Mouse (Mus musculus): ENCODE measurements at regions not wholly inside any gene's neighbourhood (a gene's known extent, or its start where the extent isn't known, plus 50 kb on each side); places are given as distances from the start of the nearest gene placed in this dataset.

- H3K27ac ChIP-seq = no peak overlapping the region
- no peaks in the 10 kb centered on the region for H3K36me3 ChIP-seq (replicated peaks)
- H3K4me3 ChIP-seq = no peak overlapping the region
- no peak for DNase-seq (ENCODE audit: extremely low spot score, low spot score)
- H3K4me1 ChIP-seq = peaks cover 19% of the 10 kb centered on the region
- WGBS = 89% methylated on average over 1 of the region's 1 CpGs
- no peaks in the 10 kb centered on the region for H3K27me3 ChIP-seq (ENCODE audit: poor library complexity, severe bottlenecking)
- no peaks in the 10 kb centered on the region for H3K9me3 ChIP-seq
These were observed 318.9 kb upstream of the A1bg start for GRCm38 (mm10) chr15:61241741-61242140.

DNA sequence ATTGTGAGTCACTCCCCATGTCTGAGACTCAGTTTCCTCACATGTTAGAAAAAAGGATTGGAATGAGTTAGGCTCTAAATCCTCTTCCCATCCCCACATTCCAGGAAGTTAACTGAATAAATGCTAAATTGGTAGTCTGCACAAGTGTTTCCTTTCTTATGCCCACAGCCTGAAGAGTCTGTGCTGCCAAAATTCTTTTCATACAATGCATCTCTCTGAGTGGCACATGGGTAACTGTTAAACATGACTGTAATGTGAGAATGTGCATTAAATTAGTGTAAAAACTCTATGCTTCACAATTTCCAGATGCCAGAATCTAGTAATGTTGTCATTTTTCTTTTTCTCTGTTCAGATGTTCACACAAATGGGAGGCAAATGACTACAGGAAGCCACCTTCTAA is 317.5 kb upstream of the A1bg start:
- Histone ChIP-seq H3K27ac (no peak overlapping the region), H3K36me3 (replicated peaks) (no peaks in the 10 kb centered on the region), H3K4me3 (no peak overlapping the region), H3K9me3 (no peaks in the 10 kb centered on the region), H3K4me1 (peaks cover 19% of the 10 kb centered on the region), H3K27me3 (ENCODE audit: poor library complexity, severe bottlenecking) (no peaks in the 10 kb centered on the region)
- no peak for DNase-seq (ENCODE audit: extremely low spot score, low spot score)

DNA sequence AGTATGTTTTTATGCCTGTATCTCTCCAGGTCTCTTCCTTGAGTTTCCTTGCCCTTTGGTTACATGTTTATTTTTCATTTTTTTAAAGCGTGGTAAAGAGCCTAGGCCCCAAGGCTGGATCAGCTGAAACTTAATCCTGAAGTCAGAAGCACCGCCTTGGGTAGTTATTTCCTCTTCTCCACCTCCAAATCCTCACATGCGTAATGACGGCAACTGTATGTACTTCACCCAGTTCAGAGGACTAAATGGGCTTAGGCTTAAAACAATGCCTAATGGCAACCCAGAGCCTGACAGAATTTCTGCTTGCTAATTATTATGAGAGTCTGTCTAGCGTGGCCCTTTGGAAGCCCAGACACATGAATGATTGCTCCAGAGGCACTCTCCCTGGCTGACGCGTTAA is 316.6 kb upstream of the A1bg start:
- no peak for DNase-seq (ENCODE audit: extremely low spot score, low spot score)
- no peaks in the 10 kb centered on the region for H3K36me3 ChIP-seq (replicated peaks)
- H3K4me3 ChIP-seq = no peak overlapping the region
- no peaks in the 10 kb centered on the region for H3K9me3 ChIP-seq
- 78% methylated on average over 7 of the region's 7 CpGs for WGBS
- H3K27me3 ChIP-seq (ENCODE audit: poor library complexity, severe bottlenecking) = no peaks in the 10 kb centered on the region
- H3K27ac ChIP-seq = no peak overlapping the region
- H3K4me1 ChIP-seq = peaks cover 19% of the 10 kb centered on the region

DNA sequence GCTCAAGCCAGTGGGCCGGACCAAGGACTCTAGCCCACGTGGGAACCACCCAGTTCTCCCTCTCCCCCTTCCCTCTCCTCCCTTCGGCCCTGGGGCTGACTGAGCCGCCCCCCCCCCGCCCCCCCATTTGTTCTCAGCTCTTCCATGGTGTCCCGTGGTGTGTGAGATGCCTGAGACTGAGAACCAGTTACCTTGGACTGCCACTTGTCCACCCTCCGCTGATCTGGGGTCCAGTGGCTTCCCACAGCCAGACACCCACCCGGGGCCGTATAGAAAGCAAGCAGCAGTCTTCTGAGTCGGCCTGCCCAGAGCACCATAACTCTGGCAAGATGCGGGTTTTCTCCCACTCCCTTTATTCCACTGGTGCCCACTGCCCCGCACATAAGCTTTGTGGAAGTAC is 316.2 kb upstream of the A1bg start:
- Histone ChIP-seq H3K36me3 (replicated peaks) (no peaks in the 10 kb centered on the region), H3K4me3 (no peak overlapping the region), H3K4me1 (peaks cover 19% of the 10 kb centered on the region), H3K27ac (0 out of 2 replicates have a peak overlapping the region, but pooled peaks have one; percentile 51), H3K9me3 (no peaks in the 10 kb centered on the region), H3K27me3 (ENCODE audit: poor library complexity, severe bottlenecking) (no peaks in the 10 kb centered on the region)
- WGBS = 74% methylated on average over 11 of the region's 12 CpGs
- DNase-seq (ENCODE audit: extremely low spot score, low spot score) = no peak

DNA sequence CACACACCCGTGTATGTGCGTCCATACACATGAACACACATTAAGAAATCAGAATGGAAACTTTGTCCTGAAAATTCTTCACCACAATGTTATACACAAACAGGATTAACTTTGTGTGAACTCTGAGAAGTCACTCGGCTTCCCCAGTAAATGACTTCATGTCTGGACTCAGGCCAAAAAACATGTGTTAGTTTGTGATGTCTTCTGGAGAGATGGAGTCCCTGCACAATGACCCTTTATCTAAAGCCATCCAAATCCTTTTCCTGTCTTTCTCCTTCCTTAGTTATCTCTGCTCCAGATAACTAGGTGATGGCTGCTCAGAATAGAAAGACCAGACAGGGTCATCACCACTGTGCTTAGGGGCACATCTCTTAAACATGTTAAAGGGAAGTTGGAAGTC is 306.8 kb upstream of the A1bg start:
- H3K36me3 ChIP-seq (replicated peaks) = no peaks in the 10 kb centered on the region
- no peak for DNase-seq (ENCODE audit: extremely low spot score, low spot score)
- H3K9me3 ChIP-seq = no peaks in the 10 kb centered on the region
- 86% methylated on average over 3 of the region's 3 CpGs for WGBS
- H3K4me3 ChIP-seq = no peak overlapping the region
- no peaks in the 10 kb centered on the region for H3K27me3 ChIP-seq (ENCODE audit: poor library complexity, severe bottlenecking)
- no peak overlapping the region for H3K27ac ChIP-seq
- H3K4me1 ChIP-seq = no peaks in the 10 kb centered on the region

GRCm38 (mm10) chr15:61222923-61223322 is 300.1 kb upstream of the A1bg start:
- 77% methylated on average over 1 of the region's 1 CpGs for WGBS
- no peak overlapping the region for H3K27ac ChIP-seq
- no peaks in the 10 kb centered on the region for H3K27me3 ChIP-seq (ENCODE audit: poor library complexity, severe bottlenecking)

GRCm38 (mm10) chr15:61210161-61210560 is 287.3 kb upstream of the A1bg start:
- Histone ChIP-seq H3K4me3 (no peak overlapping the region), H3K4me1 (no peaks in the 10 kb centered on the region), H3K36me3 (replicated peaks) (no peaks in the 10 kb centered on the region), H3K27me3 (ENCODE audit: poor library complexity, severe bottlenecking) (no peaks in the 10 kb centered on the region), H3K27ac (no peak overlapping the region), H3K9me3 (no peaks in the 10 kb centered on the region)
- DNase-seq (ENCODE audit: extremely low spot score, low spot score) = no peak

More at GRCm38 (mm10) chr15:61222923-61223322, 300.1 kb upstream of the A1bg start:
- no peak overlapping the region for H3K4me3 ChIP-seq
- no peaks in the 10 kb centered on the region for H3K9me3 ChIP-seq
- no peak for DNase-seq (ENCODE audit: extremely low spot score, low spot score)
- H3K36me3 ChIP-seq (replicated peaks) = no peaks in the 10 kb centered on the region
- 0 out of 2 replicates have a peak, but pooled peaks cover 4% of the 10 kb centered on the region for H3K4me1 ChIP-seq

DNA sequence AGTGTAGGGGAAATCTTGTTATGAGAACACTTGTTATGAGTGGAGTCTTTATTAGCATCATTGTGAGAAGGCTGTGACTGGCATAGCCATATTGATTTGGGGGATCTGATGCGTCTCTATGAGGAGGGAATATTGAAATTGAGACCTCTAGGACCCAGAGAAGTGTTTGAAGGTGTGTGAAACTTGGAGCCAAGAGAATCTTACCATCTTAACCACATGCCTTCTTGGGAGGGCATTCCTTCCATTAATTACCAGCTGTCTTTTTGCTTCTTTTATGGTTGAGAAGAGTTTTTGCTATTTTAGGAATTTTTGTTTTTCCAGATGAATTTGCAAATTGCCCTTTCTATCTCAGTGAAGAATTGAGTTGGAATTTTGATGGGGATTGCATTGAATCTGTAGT is 267.2 kb upstream of the A1bg start:
- no peak for DNase-seq (ENCODE audit: extremely low spot score, low spot score)
- Histone ChIP-seq H3K27me3 (ENCODE audit: poor library complexity, severe bottlenecking) (peaks cover 15% of the 10 kb centered on the region), H3K9me3 (no peaks in the 10 kb centered on the region), H3K4me1 (peaks cover 6% of the 10 kb centered on the region), H3K27ac (0 out of 2 replicates have a peak overlapping the region, but pooled peaks have one; percentile 44), H3K36me3 (replicated peaks) (no peaks in the 10 kb centered on the region), H3K4me3 (no peak overlapping the region)
- 86% methylated on average over 1 of the region's 1 CpGs for WGBS

GRCm38 (mm10) chr15:61189481-61189880 is 266.7 kb upstream of the A1bg start:
- Histone ChIP-seq H3K36me3 (replicated peaks) (no peaks in the 10 kb centered on the region), H3K9me3 (no peaks in the 10 kb centered on the region), H3K4me3 (no peak overlapping the region), H3K27ac (0 out of 2 replicates have a peak overlapping the region, but pooled peaks have one; percentile 44), H3K27me3 (ENCODE audit: poor library complexity, severe bottlenecking) (peaks cover 15% of the 10 kb centered on the region), H3K4me1 (peaks cover 11% of the 10 kb centered on the region)
- DNase-seq (ENCODE audit: extremely low spot score, low spot score) = no peak
- WGBS = 67% methylated on average over 8 of the region's 8 CpGs

DNA sequence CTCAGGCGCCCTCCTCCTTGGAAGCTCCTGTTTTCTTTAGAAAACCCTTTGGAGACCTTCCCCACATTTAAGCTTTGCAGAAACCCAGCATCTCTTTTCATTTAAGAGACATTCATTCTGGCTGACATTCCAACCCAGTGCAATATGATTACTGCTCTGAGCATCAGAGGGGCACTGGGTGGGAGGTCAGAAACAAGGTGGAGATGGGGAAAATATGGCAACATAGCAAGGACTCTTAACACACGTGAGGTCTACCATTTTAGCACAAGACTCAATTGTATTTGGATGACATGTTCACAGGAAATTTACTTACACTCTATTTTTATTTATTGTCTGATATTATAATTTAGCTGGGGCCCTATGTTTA is 261.8 kb upstream of the A1bg start:
- H3K4me3 ChIP-seq = no peak overlapping the region
- DNase-seq (ENCODE audit: extremely low spot score, low spot score) = no peak
- H3K4me1 ChIP-seq = peaks cover 32% of the 10 kb centered on the region
- H3K36me3 ChIP-seq (replicated peaks) = no peaks in the 10 kb centered on the region
- WGBS = 5% methylated on average over 2 of the region's 2 CpGs
- no peaks in the 10 kb centered on the region for H3K9me3 ChIP-seq
- H3K27me3 ChIP-seq (ENCODE audit: poor library complexity, severe bottlenecking) = peaks cover 41% of the 10 kb centered on the region
- peak overlapping the region; percentile 77; the same call in 1 of the 2 replicates for H3K27ac ChIP-seq

- no peaks in the 10 kb centered on the region for H3K9me3 ChIP-seq
- peak; percentile 53 for DNase-seq (ENCODE audit: extremely low spot score, low spot score)
- H3K36me3 ChIP-seq (replicated peaks) = no peaks in the 10 kb centered on the region
- H3K4me1 ChIP-seq = peaks cover 29% of the 10 kb centered on the region
- 11% methylated on average over 11 of the region's 11 CpGs for WGBS
- no peak overlapping the region for H3K4me3 ChIP-seq
- peak overlapping the region; percentile 77 for H3K27ac ChIP-seq
- H3K27me3 ChIP-seq (ENCODE audit: poor library complexity, severe bottlenecking) = peaks cover 41% of the 10 kb centered on the region
These were observed 261.2 kb upstream of the A1bg start for GRCm38 (mm10) chr15:61183751-61184596.

GRCm38 (mm10) chr15:61183291-61183690 is 260.5 kb upstream of the A1bg start:
- DNase-seq (ENCODE audit: extremely low spot score, low spot score) = no peak
- peak overlapping the region; percentile 77 for H3K27ac ChIP-seq

DNA sequence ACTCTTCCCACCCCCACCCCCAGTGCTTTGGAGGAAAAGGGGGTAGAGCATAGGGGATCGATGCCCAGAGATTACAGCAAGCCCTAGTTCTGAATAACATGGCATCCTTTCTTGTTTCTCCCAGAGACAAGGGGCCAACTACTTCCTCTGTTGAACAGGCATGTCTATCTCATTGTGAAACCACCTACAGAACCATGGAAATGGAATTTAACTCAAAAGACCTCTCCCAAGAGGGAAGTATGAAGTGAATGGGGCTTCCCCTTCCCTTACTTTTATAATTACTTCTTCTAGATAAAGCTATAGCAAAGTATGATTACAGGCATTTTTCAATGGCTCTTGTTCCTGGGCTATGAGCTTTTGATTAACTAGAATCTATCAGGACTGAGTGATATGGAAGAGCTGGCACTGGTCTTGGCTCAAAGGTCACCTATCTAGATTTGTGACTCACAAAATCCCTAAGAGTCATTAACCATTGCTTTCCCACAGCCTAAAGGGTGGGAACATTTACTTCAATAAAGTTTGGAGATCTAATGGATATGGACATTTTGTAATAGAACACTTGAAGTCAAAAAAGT is 246.1 kb upstream of the A1bg start:
- no peaks in the 10 kb centered on the region for H3K4me1 ChIP-seq
- no peak for DNase-seq (ENCODE audit: extremely low spot score, low spot score)
- no peak overlapping the region for H3K27ac ChIP-seq
- H3K4me3 ChIP-seq = no peak overlapping the region
- H3K27me3 ChIP-seq (ENCODE audit: poor library complexity, severe bottlenecking) = no peaks in the 10 kb centered on the region
- 98% methylated on average over 1 of the region's 1 CpGs for WGBS
- no peaks in the 10 kb centered on the region for H3K9me3 ChIP-seq
- H3K36me3 ChIP-seq (replicated peaks) = no peaks in the 10 kb centered on the region

More at GRCm38 (mm10) chr15:61183291-61183690, 260.5 kb upstream of the A1bg start:
- peaks cover 29% of the 10 kb centered on the region for H3K4me1 ChIP-seq
- no peak overlapping the region for H3K4me3 ChIP-seq
- peaks cover 41% of the 10 kb centered on the region for H3K27me3 ChIP-seq (ENCODE audit: poor library complexity, severe bottlenecking)
- H3K9me3 ChIP-seq = no peaks in the 10 kb centered on the region
- 9% methylated on average over 5 of the region's 5 CpGs for WGBS
- no peaks in the 10 kb centered on the region for H3K36me3 ChIP-seq (replicated peaks)
